8 mouse cellular contexts compared by ENCODE assay signal in the genomic region with DNA sequence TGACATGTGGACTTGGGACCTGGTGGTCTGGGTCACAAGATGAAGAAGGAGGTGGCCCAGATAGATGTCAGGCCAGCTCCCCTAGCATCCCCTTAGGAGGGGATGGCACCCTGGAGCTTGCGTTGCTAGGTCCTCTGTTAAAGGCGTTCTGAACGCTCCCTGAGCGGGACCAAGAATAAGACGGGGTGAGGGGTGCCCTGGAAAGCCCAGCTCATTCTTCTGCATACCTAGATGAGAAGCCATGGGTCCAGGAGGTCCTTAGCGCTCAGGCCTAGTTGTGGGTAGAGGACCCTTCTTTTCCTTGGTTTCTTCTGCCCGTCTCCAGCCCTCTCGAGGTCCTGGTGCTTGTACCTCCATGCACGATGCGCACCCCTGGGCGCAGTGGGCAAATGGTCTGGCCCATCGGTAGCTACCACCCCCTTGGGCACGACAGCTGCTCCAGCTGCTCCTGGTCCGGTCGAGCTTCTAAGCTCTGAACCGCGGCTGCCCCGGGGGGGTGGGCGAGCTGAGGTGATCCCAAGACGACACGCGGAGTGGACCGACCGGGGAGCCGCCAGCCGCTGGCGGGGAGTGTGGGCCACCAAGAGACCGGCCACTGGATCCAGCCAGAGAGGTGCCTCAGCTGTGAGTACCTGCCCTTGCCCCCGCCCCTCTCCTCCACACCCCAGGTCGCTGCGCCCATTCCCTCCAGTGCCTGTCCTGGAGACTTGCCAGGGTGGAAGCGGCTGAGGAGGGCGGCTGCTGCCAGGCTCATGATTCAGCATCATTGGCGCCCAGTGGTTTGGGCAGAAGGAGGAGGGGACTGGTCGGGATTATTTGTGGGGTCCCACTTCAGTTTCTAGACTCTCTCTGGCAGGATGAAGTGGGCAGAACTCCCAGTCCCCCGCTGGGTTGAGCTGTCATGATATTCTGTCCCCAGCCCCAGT. TPM values are rescaled to one million over a fixed set of nuclear protein-coding genes. Genes with fewer than 3 reads are reported as not detected.
DNase-seq lines count a peak whose midpoint lies in the region; ATAC-seq and TF ChIP-seq lines count a peak whose summit lies in the region.

TSS of gene Ttll7 (plus strand) at position 402 of the 926 bp plus-strand sequence.

- peak; percentile 76 for DNase-seq in adipocyte (ENCODE audit: low spot score)
- DNase-seq in cerebellum, postnatal 36 days, result peak; percentile 80 to 87
- DNase-seq in frontal cortex, postnatal 14 days (ENCODE audit: low spot score in 2 of 2), result peak; percentile 70 to 77
- DNase-seq in hindbrain, embryonic 11.5 days (ENCODE audit: low spot score), result peak; percentile 90
- DNase-seq in layer of hippocampus, adult 9-10 months (ENCODE audit: low spot score), result peak; percentile 69
- DNase-seq in lung, adult 2 months, result peak; percentile 81
- DNase-seq in ovary, postnatal 10 days (ENCODE audit: low spot score), result peak; percentile 63
- peak; percentile 73 to 74 for DNase-seq in urinary bladder, postnatal 4 days (ENCODE audit: low spot score in 2 of 2)

- H3K27ac ChIP-seq in hindbrain, embryonic 11.5 days (ENCODE audit: low read depth, low read length), result 0 out of 2 replicates have a peak within 1 kb of the TSS, but pooled peaks have one; percentile 17

- WGBS in hindbrain, embryonic 11.5 days, result under 1% methylated on average over 36 of the region's 36 CpGs
- 1% methylated on average over 36 of the region's 36 CpGs for WGBS in lung, adult 2 months

- no peaks in the 10 kb centered on the region for H3K36me3 ChIP-seq in hindbrain, embryonic 11.5 days (ENCODE audit: control insufficient read depth, insufficient read depth, low read length)

- H3K27me3 ChIP-seq in hindbrain, embryonic 11.5 days (ENCODE audit: control insufficient read depth, insufficient read depth, low read length), result no peaks in the 10 kb centered on the region

- H3K9me3 ChIP-seq in hindbrain, embryonic 11.5 days (ENCODE audit: control insufficient read depth, low read length), result no peaks in the 10 kb centered on the region

- TF ChIP-seq CTCF in lung, adult 2 months (IDR thresholded peaks at IDR 0.05; ENCODE audit: insufficient read depth, low read length), result no peak

- TF ChIP-seq POLR2A in lung, adult 2 months (IDR thresholded peaks at IDR 0.05; ENCODE audit: borderline replicate concordance, extremely low read depth, low read depth, low read length), result peak; percentile 30; the same call in 1 of the 2 replicates

- peak within 1 kb of the TSS; percentile 62 for H3K9ac ChIP-seq in hindbrain, embryonic 11.5 days (ENCODE audit: low read depth, low read length)

- H3K4me2 ChIP-seq in hindbrain, embryonic 11.5 days (replicated peaks; ENCODE audit: low read depth, low read length), result peak within 1 kb of the TSS; percentile 74

- peak; percentile 98 for ATAC-seq in hindbrain, embryonic 11.5 days (ENCODE audit: low FRiP score)

- H3K4me3 ChIP-seq in hindbrain, embryonic 11.5 days (ENCODE audit: low read depth, low read length), result peak within 1 kb of the TSS; percentile 53
- peak within 1 kb of the TSS; percentile 93 for H3K4me3 ChIP-seq in lung, adult 2 months (replicated peaks; ENCODE audit: extremely low read depth, low read depth, low read length)

- no peaks in the 10 kb centered on the region for H3K4me1 ChIP-seq in hindbrain, embryonic 11.5 days (replicated peaks; ENCODE audit: control insufficient read depth, insufficient read depth, low read length)
- H3K4me1 ChIP-seq in lung, adult 2 months (ENCODE audit: control insufficient read depth, insufficient read depth, low read length), result peaks cover 12% of the 10 kb centered on the region

RNA-seq across cellular contexts. Expression of gene Ttll7, which starts in this region (rescaled TPM):
- 9.7 and 11.2 TPM in 2 replicates for polyA plus RNA-seq in hindbrain, embryonic 11.5 days (2014; fragmentation: Nextera tagmentation; extraction: Ambion mirVana)
- 7.0 and 9.2 TPM in 2 replicates for polyA plus RNA-seq in lung, adult 2 months (2012; rRNA removed)

Comparison
In these comparisons a context has a peak if more than half of its experiments do, and no peak if none do; other contexts are left out.
1. Peak in every context shown above with its lines: DNase-seq, ATAC-seq, H3K4me3 ChIP-seq and H3K27ac ChIP-seq.